Mouse (Mus musculus) right cerebral cortex, postnatal 4 days (tissue): ENCODE data around the gene Asrgl1.
A peak's percentile ranks its signal among the peaks of the same experiment; 100 is the strongest.

Source experiments
- DNase-seq: peaks from one replicate; pipeline ENCODE4 v3.0.0-alpha.2; 2022

Gene Asrgl1

DNA sequence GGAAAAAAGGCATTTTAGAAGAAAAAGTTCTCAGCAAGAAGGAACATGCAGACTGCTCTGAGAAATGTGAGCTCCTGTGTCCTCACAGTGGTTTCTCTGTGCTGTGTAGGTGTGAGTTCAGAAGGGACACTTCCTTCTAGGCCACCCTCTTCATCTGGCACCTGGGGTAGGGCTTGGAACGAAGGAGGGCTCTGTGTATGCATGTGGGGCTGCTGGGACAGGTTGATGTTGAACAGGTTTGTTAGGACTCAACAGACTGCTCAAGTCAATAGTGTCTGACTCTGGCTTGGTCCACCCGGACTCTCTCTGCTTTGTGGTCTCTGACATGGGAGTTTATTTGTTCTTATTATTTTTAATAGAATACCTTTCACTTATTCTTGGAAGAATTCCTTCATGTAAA, 65.1 kb downstream of the Asrgl1 start:
- no peak for DNase-seq

DNA sequence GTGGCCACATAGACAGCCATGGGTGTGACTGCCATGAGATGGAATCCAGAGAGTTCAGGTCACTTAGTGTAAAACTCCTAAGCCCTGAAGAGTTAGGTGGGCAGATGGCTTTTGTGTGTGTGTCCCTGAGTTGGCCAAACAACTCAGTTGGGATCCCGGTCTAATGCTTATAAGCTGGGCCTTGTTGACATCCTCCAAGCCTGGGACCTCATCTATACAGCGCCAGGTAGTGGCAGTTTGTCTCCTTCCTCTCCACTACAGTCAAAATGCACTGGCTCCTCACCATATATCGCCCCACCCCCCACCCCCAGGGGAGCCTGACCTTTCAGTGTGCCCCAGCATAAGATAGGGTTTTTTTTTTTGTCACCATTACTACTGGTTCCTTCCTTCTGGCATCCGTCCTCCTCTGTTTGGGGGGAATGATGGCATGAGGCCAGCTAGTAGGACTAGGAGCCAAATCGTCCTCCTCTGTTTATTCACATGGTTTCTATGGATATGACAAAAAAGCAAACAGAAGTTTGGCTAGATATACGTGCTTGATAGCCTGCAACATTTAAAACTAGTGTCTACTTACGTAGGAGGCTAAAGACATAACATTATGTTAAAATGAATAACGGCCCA, 65.6 kb downstream of the Asrgl1 start:
- peak; percentile 58 for DNase-seq

DNA sequence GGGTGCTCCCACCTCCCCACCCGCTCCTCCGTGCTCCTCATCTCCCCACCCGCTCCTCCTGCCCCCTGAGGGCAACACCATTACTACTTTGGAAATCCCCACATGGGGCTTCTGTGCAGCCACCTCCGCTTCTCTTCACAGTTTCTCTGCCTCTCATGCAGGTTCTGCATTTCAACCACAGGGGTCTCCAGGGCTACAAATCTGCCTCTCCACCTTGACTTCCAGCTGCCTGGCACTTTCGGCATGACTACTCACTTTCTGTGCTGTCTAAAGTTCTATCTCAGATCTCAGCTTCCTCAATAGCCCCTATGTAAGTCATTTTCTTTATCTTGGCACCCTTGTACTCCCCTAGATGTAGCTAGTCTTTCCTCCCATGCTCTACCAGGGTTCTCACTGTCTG, 68.1 kb downstream of the Asrgl1 start:
- no peak for DNase-seq

- DNase-seq = no peak
Measured at GRCm38 (mm10) chr19:9065621-9066561, 69.5 kb downstream of the Asrgl1 start.

- no peak for DNase-seq
Measured at GRCm38 (mm10) chr19:9063831-9064230, 71.6 kb downstream of the Asrgl1 start.

GRCm38 (mm10) chr19:9062822-9063221, 72.6 kb downstream of the Asrgl1 start:
- DNase-seq = no peak

- DNase-seq = no peak
Measured at GRCm38 (mm10) chr19:9061221-9061893, 74.1 kb downstream of the Asrgl1 start.

DNA sequence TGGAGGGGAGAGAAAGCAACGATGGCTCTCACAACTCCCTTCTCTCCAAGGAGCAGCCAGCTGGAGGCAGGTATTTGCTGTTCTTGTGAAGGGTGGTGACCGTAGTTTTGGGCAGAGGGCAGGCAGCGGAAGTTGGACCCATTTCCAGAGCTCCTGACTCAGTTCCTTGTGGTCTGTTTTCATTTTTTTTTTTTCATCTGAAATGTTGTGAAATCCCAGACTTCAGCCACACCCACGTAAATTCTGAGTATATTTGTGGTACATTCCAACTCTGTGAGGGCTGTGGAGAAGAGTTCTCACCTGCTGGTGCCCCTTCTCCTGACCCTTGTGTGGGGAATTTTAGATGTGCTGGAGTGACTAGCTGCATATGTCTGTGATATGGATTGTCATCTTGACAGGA, 75.3 kb downstream of the Asrgl1 start:
- DNase-seq = no peak
